Mouse (Mus musculus): ENCODE measurements around the gene Krtcap3. TPM values are rescaled to one million over a fixed set of nuclear protein-coding genes. Genes with fewer than 3 reads are reported as not detected.

Gene Krtcap3
- total and polyA plus RNA-seq, 2 experiments = 2.1 to 8.3 TPM

GRCm38 (mm10) chr5:31242191-31242590 is 9.3 kb upstream of the Krtcap3 start:
- no peak overlapping the region; the same call in 1 of the 2 replicates for H3K9ac ChIP-seq (ENCODE audit: low read depth, low read length)

GRCm38 (mm10) chr5:31250716-31251115 is 775 bp upstream of the Krtcap3 start:
- H3K9ac ChIP-seq (ENCODE audit: low read depth, low read length) = no peak overlapping the region
- no peaks in the 10 kb centered on the region for H3K27me3 ChIP-seq (ENCODE audit: control insufficient read depth, insufficient read depth, low read length)
- DNase-seq (ENCODE audit: extremely low read depth, low read depth, low spot score) = no peak
- WGBS = 88% methylated on average over 4 of the region's 4 CpGs
- H3K27ac ChIP-seq (replicated peaks; ENCODE audit: insufficient read depth, low read depth, low read length) = no peak overlapping the region
- H3K36me3 ChIP-seq (ENCODE audit: control insufficient read depth, insufficient read depth, low read length) = peaks cover 48% of the 10 kb centered on the region
- no peaks in the 10 kb centered on the region for H3K79me2 ChIP-seq (ENCODE audit: control insufficient read depth, insufficient read depth, low read length)
- TF ChIP-seq POLR2A (IDR thresholded peaks at IDR 0.05; ENCODE audit: extremely low read depth, insufficient read depth, low read length) (no peak), CTCF (IDR thresholded peaks at IDR 0.05; ENCODE audit: low read depth, low read length) (no peak)
- no peak overlapping the region for H3K4me3 ChIP-seq (ENCODE audit: insufficient read depth, low read depth, low read length)
- H3K4me1 ChIP-seq (ENCODE audit: control insufficient read depth, insufficient read depth, low read length) = no peaks in the 10 kb centered on the region

More at GRCm38 (mm10) chr5:31242191-31242590, 9.3 kb upstream of the Krtcap3 start:
- TF ChIP-seq POLR2A (IDR thresholded peaks at IDR 0.05; ENCODE audit: extremely low read depth, insufficient read depth, low read length) = no peak
- no peak for TF ChIP-seq CTCF (IDR thresholded peaks at IDR 0.05; ENCODE audit: low read depth, low read length)
- Histone ChIP-seq H3K27ac (replicated peaks; ENCODE audit: insufficient read depth, low read depth, low read length) (no peak overlapping the region), H3K4me1 (ENCODE audit: control insufficient read depth, insufficient read depth, low read length) (peaks cover 4% of the 10 kb centered on the region), H3K36me3 (ENCODE audit: control insufficient read depth, insufficient read depth, low read length) (peaks cover 31% of the 10 kb centered on the region), H3K27me3 (ENCODE audit: control insufficient read depth, insufficient read depth, low read length) (no peaks in the 10 kb centered on the region), H3K4me3 (ENCODE audit: insufficient read depth, low read depth, low read length) (no peak overlapping the region), H3K79me2 (ENCODE audit: control insufficient read depth, insufficient read depth, low read length) (peaks cover 4% of the 10 kb centered on the region; the same call in 1 of the 2 replicates)
- no peak for DNase-seq (ENCODE audit: extremely low read depth, low read depth, low spot score)
- 18% methylated on average over 10 of the region's 10 CpGs for WGBS

GRCm38 (mm10) chr5:31252151-31252550 is 660 bp downstream of the Krtcap3 start:
- H3K4me3 ChIP-seq (ENCODE audit: insufficient read depth, low read depth, low read length) = no peak overlapping the region
- TF ChIP-seq POLR2A (IDR thresholded peaks at IDR 0.05; ENCODE audit: extremely low read depth, insufficient read depth, low read length) = no peak
- TF ChIP-seq CTCF (IDR thresholded peaks at IDR 0.05; ENCODE audit: low read depth, low read length) = no peak
- 89% methylated on average over 10 of the region's 10 CpGs for WGBS
- no peaks in the 10 kb centered on the region for H3K79me2 ChIP-seq (ENCODE audit: control insufficient read depth, insufficient read depth, low read length)
- H3K27ac ChIP-seq (replicated peaks; ENCODE audit: insufficient read depth, low read depth, low read length) = no peak overlapping the region
- peaks cover 2% of the 10 kb centered on the region for H3K4me1 ChIP-seq (ENCODE audit: control insufficient read depth, insufficient read depth, low read length)
- H3K27me3 ChIP-seq (ENCODE audit: control insufficient read depth, insufficient read depth, low read length) = no peaks in the 10 kb centered on the region
- no peak for DNase-seq (ENCODE audit: extremely low read depth, low read depth, low spot score)
- no peak overlapping the region for H3K9ac ChIP-seq (ENCODE audit: low read depth, low read length)
- H3K36me3 ChIP-seq (ENCODE audit: control insufficient read depth, insufficient read depth, low read length) = peaks cover 36% of the 10 kb centered on the region

- no peak overlapping the region for H3K27ac ChIP-seq (replicated peaks; ENCODE audit: insufficient read depth, low read depth, low read length)
- DNase-seq (ENCODE audit: extremely low read depth, low read depth, low spot score) = no peak
- no peak for TF ChIP-seq POLR2A (IDR thresholded peaks at IDR 0.05; ENCODE audit: extremely low read depth, insufficient read depth, low read length)
- TF ChIP-seq CTCF (IDR thresholded peaks at IDR 0.05; ENCODE audit: low read depth, low read length) = no peak
- H3K36me3 ChIP-seq (ENCODE audit: control insufficient read depth, insufficient read depth, low read length) = peaks cover 29% of the 10 kb centered on the region
- no peak overlapping the region for H3K9ac ChIP-seq (ENCODE audit: low read depth, low read length)
- WGBS = 93% methylated on average over 16 of the region's 16 CpGs
- no peaks in the 10 kb centered on the region for H3K27me3 ChIP-seq (ENCODE audit: control insufficient read depth, insufficient read depth, low read length)
- no peaks in the 10 kb centered on the region for H3K79me2 ChIP-seq (ENCODE audit: control insufficient read depth, insufficient read depth, low read length)
- H3K4me3 ChIP-seq (ENCODE audit: insufficient read depth, low read depth, low read length) = no peak overlapping the region
- peaks cover 2% of the 10 kb centered on the region for H3K4me1 ChIP-seq (ENCODE audit: control insufficient read depth, insufficient read depth, low read length)
Observed at GRCm38 (mm10) chr5:31252795-31253545, 1.5 kb downstream of the Krtcap3 start.

- Histone ChIP-seq H3K4me3 (ENCODE audit: insufficient read depth, low read depth, low read length) (no peak overlapping the region), H3K36me3 (ENCODE audit: control insufficient read depth, insufficient read depth, low read length) (peaks cover 21% of the 10 kb centered on the region), H3K27ac (replicated peaks; ENCODE audit: insufficient read depth, low read depth, low read length) (no peak overlapping the region), H3K9ac (ENCODE audit: low read depth, low read length) (no peak overlapping the region), H3K4me1 (ENCODE audit: control insufficient read depth, insufficient read depth, low read length) (peaks cover 2% of the 10 kb centered on the region), H3K79me2 (ENCODE audit: control insufficient read depth, insufficient read depth, low read length) (no peaks in the 10 kb centered on the region), H3K27me3 (ENCODE audit: control insufficient read depth, insufficient read depth, low read length) (no peaks in the 10 kb centered on the region)
- DNase-seq (ENCODE audit: extremely low read depth, low read depth, low spot score) = no peak
- no peak for TF ChIP-seq POLR2A (IDR thresholded peaks at IDR 0.05; ENCODE audit: extremely low read depth, insufficient read depth, low read length)
- no peak for TF ChIP-seq CTCF (IDR thresholded peaks at IDR 0.05; ENCODE audit: low read depth, low read length)
- WGBS = 93% methylated on average over 8 of the region's 8 CpGs
Observed at GRCm38 (mm10) chr5:31253806-31254205, 2.3 kb downstream of the Krtcap3 start.

- WGBS = 74% methylated on average over 7 of the region's 7 CpGs
- Histone ChIP-seq H3K27me3 (ENCODE audit: control insufficient read depth, insufficient read depth, low read length) (no peaks in the 10 kb centered on the region), H3K9ac (ENCODE audit: low read depth, low read length) (no peak overlapping the region), H3K27ac (replicated peaks; ENCODE audit: insufficient read depth, low read depth, low read length) (no peak overlapping the region), H3K79me2 (ENCODE audit: control insufficient read depth, insufficient read depth, low read length) (no peaks in the 10 kb centered on the region), H3K36me3 (ENCODE audit: control insufficient read depth, insufficient read depth, low read length) (peaks cover 16% of the 10 kb centered on the region), H3K4me3 (ENCODE audit: insufficient read depth, low read depth, low read length) (no peak overlapping the region), H3K4me1 (ENCODE audit: control insufficient read depth, insufficient read depth, low read length) (peaks cover 2% of the 10 kb centered on the region)
- TF ChIP-seq CTCF (IDR thresholded peaks at IDR 0.05; ENCODE audit: low read depth, low read length) (no peak), POLR2A (IDR thresholded peaks at IDR 0.05; ENCODE audit: extremely low read depth, insufficient read depth, low read length) (no peak)
- DNase-seq (ENCODE audit: extremely low read depth, low read depth, low spot score) = no peak
Observed at GRCm38 (mm10) chr5:31254452-31254851, 3.0 kb downstream of the Krtcap3 start.
